Mouse (Mus musculus) stomach, postnatal 0 days (tissue): Measurements from ENCODE around the gene Eif4g3.

ENCODE experiments used
- CTCF ChIP-seq: IDR thresholded peaks from 2 replicates; pipeline ENCODE4 v1.5.1; 2016; ENCODE audit warnings: antibody characterized with exemption, low read depth, mild to moderate bottlenecking, moderate library complexity
- EP300 ChIP-seq: optimal IDR thresholded peaks from 2 replicates; pipeline ENCODE3; 2016; ENCODE audit warnings: antibody characterized with exemption

GRCm38 (mm10) chr4:137968203-137968602, 24.6 kb upstream of the Eif4g3 start:
- peak; percentile 99 for TF ChIP-seq CTCF
- no peak for TF ChIP-seq EP300
